Mouse (Mus musculus): ENCODE measurements at regions not wholly inside any gene's neighbourhood (a gene's known extent, or its start where the extent isn't known, plus 50 kb on each side); places are given as distances from the start of the nearest gene placed in this dataset.

GRCm38 (mm10) chr16:49578976-49579375 is 120.1 kb upstream of the Ift57 start:
- DNase-seq (ENCODE audit: low spot score in 2 of 2) = no peak

GRCm38 (mm10) chr16:49580708-49581107 is 118.3 kb upstream of the Ift57 start:
- DNase-seq (ENCODE audit: low spot score in 2 of 2) = no peak

GRCm38 (mm10) chr16:49606500-49606899 is 92.5 kb upstream of the Ift57 start:
- DNase-seq (ENCODE audit: low spot score in 2 of 2) = no peak

- DNase-seq (ENCODE audit: low spot score in 2 of 2) = no peak
Measured at GRCm38 (mm10) chr16:49614801-49615200, 84.2 kb upstream of the Ift57 start.

GRCm38 (mm10) chr16:49615342-49616020 is 83.6 kb upstream of the Ift57 start:
- DNase-seq (ENCODE audit: low spot score in 2 of 2) = no peak

GRCm38 (mm10) chr16:49616263-49616872 is 82.7 kb upstream of the Ift57 start:
- no peak for DNase-seq (ENCODE audit: low spot score in 2 of 2)

GRCm38 (mm10) chr16:49633502-49633901 is 65.5 kb upstream of the Ift57 start:
- no peak for DNase-seq (ENCODE audit: low spot score in 2 of 2)

GRCm38 (mm10) chr16:49635506-49635905 is 63.5 kb upstream of the Ift57 start:
- no peak for DNase-seq (ENCODE audit: low spot score in 2 of 2)

GRCm38 (mm10) chr16:49636467-49636866 is 62.6 kb upstream of the Ift57 start:
- DNase-seq (ENCODE audit: low spot score in 2 of 2) = no peak

GRCm38 (mm10) chr16:49642696-49643095 is 56.3 kb upstream of the Ift57 start:
- DNase-seq (ENCODE audit: low spot score in 2 of 2) = no peak

- DNase-seq (ENCODE audit: low spot score in 2 of 2) = no peak
Measured at GRCm38 (mm10) chr16:49644416-49644815, 54.6 kb upstream of the Ift57 start.

GRCm38 (mm10) chr16:49646479-49646878 is 52.6 kb upstream of the Ift57 start:
- no peak for DNase-seq (ENCODE audit: low spot score in 2 of 2)

Measured in spleen, postnatal 4 days (tissue).